24 mouse cellular contexts compared by ENCODE assay signal in genomic region chr1:16022537-16022936, GRCm38 (mm10).
DNase-seq lines count a peak whose midpoint lies in the region; ATAC-seq and TF ChIP-seq lines count a peak whose summit lies in the region.
"Had no signal": no experiment of that assay in that cellular context is flagged by ENCODE, and none has a peak within 500 bp of the region (broad histone marks: within the 10 kb centered on the region; RNA-seq: fewer than 3 reads in every experiment).

No protein-coding gene starts in this region.

- H3K4me3 ChIP-seq in kidney, embryonic 15.5 days (replicated peaks), result no peak overlapping the region

- no peak for DNase-seq in Patski (ENCODE audit: low read depth, low spot score)
- DNase-seq in R1 (ENCODE audit: low read depth, low spot score), result peak; percentile 51
- peak; percentile 6 for DNase-seq in ZHBTc4 (ENCODE audit: low read depth, low spot score)
- DNase-seq in adrenal gland, adult (ENCODE audit: inconsistent age in 2 of 2, low spot score in 1 of 2), result no peak
- DNase-seq in embryo, embryonic 11 days, result no peak
- DNase-seq: adrenal gland, adult 2 months; adrenal gland, adult 8-10 months; adrenal gland, postnatal 10 days; adrenal gland, postnatal 14 days; adrenal gland, postnatal 25 days; adrenal gland, postnatal 36 days; B cell, adult 2 months; cerebellum, adult 11 months; cerebellum, adult 11-12 months; cerebellum, adult 18-20 months; cerebellum, adult 2 months; cerebellum, adult 8-10 months; cerebellum, adult 9-10 months; cerebellum, adult 9-11 months had no signal

- peak; percentile 69 for ATAC-seq in Patski
- no peak for ATAC-seq in kidney, embryonic 15.5 days (replicated peaks; ENCODE audit: low FRiP score)
- ATAC-seq: activated CD4-positive, CD25-positive, alpha-beta regulatory T cell, adult 4 months; CD4-positive, CD25-positive, alpha-beta regulatory T cell, adult 4 months had no signal

- no peaks in the 10 kb centered on the region for H3K9me3 ChIP-seq in kidney, embryonic 15.5 days (replicated peaks)
- H3K9me3 ChIP-seq: G1E had no signal

- no peaks in the 10 kb centered on the region for H3K27me3 ChIP-seq in Patski
- no peaks in the 10 kb centered on the region for H3K27me3 ChIP-seq in kidney, embryonic 15.5 days
- H3K27me3 ChIP-seq: CH12.LX had no signal

- no peak overlapping the region for H3K27ac ChIP-seq in kidney, embryonic 15.5 days

- no peaks in the 10 kb centered on the region for H3K4me1 ChIP-seq in kidney, embryonic 15.5 days

- POLR2A ChIA-PET in Patski (lab: Charles Lee), result no interaction called here

- in situ Hi-C loops in Patski (cut with MboI; ENCODE audit: low pct_unique_long_range_greater_than_20kb), result no loop called here

- CTCF ChIA-PET in Patski (lab: Charles Lee), result interaction anchor here (2.5 kb wide), 1 partner anchor 29 kb away, joined by 5 read pairs; no protein-coding TSS in a partner anchor

- H3K4me2 ChIP-seq in kidney, embryonic 15.5 days, result no peak overlapping the region

- H3K9ac ChIP-seq in kidney, embryonic 15.5 days, result no peak overlapping the region

- no peak for TF ChIP-seq CTCF in Patski (IDR thresholded peaks at IDR 0.05)

- WGBS in kidney, embryonic 15.5 days, result 81% methylated on average over 3 of the region's 3 CpGs

- H3K36me3 ChIP-seq in kidney, embryonic 15.5 days, result no peaks in the 10 kb centered on the region
- H3K36me3 ChIP-seq: G1E had no signal

Comparison
In these comparisons a context has a peak if more than half of its experiments do, and no peak if none do; other contexts are left out.
1. DNase-seq: peak in R1 (single experiment) and ZHBTc4 (single experiment); none in Patski (single experiment), adrenal gland, adult (0 of 2) and embryo, embryonic 11 days (single experiment).